Mouse (Mus musculus) cerebellum, postnatal 25 days (tissue): ENCODE measurements around the gene Serpini1.

ENCODE experiments used
- DNase-seq, 2 experiments: peaks; one replicate each; pipeline ENCODE4 v3.0.0; 2021; ENCODE audit warnings: mixed read lengths in 2 of 2

Serpini1 gene

GRCm38 (mm10) chr3:75557292-75557691 is at the start of gene Serpini1:
Serpini1 (plus strand) TSS chr3:75557547.
- peak; percentile 94 to 95 for DNase-seq

- DNase-seq: peak; percentile 9 to 53
Measured at GRCm38 (mm10) chr3:75517631-75518250, 39.6 kb upstream of the Serpini1 start.

- no peak for DNase-seq
Measured at GRCm38 (mm10) chr3:75521314-75521713, 36.0 kb upstream of the Serpini1 start.

- no peak for DNase-seq
Measured at GRCm38 (mm10) chr3:75522527-75522926, 34.8 kb upstream of the Serpini1 start.

GRCm38 (mm10) chr3:75531074-75531473 is 26.3 kb upstream of the Serpini1 start:
- DNase-seq: no peak

DNA sequence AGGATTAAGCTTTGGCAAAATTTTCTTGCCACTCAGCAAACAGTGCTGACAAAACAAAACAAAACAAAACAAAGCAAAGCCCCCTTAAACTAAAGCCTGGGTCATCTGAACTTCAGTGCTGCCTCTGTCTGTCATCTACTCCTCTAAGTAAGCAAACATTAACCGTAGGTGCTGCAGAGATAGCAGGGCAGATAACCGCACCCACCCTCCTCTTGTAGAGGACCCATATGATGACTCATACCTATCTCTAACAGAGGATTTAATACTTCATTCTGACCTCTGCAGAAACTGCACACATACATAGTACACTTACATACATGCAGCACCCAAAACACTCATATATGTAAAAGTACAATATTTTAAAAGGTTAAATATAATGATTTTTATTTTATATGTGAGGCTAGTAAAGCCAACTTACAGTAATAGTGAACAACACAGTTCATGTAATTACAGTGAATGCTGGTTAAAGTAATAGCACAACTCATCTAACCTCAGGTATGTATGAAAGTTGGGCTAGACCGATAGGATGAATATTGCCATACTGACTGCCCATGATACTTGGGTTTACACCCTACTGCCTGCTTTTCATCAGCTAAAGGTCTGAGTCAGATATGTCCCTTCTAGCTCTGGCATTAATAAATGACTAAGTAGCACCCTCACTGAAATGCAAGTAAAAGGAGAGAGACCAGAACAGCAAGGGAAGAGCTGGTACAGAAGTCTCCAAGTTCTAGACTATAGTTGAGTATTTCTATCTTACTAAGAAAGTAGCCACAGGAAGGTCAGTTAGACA is 23.1 kb upstream of the Serpini1 start:
- no peak for DNase-seq

GRCm38 (mm10) chr3:75541259-75541658 is 16.1 kb upstream of the Serpini1 start:
- DNase-seq: no peak

- no peak for DNase-seq
Measured at GRCm38 (mm10) chr3:75542852-75543251, 14.5 kb upstream of the Serpini1 start.

GRCm38 (mm10) chr3:75544287-75544686 is 13.1 kb upstream of the Serpini1 start:
- DNase-seq: no peak

GRCm38 (mm10) chr3:75551248-75551647 is 6.1 kb upstream of the Serpini1 start:
- peak in 1 of 2 experiments; percentile 3 for DNase-seq

DNA sequence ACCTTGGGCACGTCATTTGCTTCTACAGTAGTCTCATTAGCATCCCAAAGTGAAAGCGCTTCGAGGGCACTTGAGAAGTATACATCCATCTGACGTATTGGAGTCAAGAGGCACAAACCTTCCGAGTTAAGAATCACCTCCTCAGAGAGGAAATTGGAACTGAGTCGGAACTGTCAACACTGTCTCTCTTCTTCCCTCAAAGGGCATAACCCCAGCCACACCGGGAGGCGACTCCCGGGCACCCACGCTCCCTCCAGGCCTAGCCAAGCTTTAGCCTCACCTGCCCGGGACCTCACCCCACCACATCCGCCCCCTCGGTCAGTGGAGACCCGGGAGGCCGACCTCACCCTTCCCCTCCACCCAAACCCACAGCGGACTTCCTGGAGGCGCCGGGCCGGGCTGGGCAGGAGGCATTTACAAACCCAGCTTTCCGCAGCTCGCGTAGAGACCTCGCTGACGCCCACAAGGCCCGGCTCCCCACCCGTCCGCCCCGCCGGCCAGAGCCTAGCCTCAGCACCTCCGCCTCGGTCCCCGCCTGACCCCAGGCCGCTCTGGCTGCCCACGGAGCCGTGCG is 1.1 kb upstream of the Serpini1 start:
- DNase-seq: no peak

GRCm38 (mm10) chr3:75556695-75557291 is 554 bp upstream of the Serpini1 start, which contains the start of gene Pdcd10:
Pdcd10 (minus strand) TSS chr3:75556856.
- DNase-seq: peak; percentile 99 to 100

DNA sequence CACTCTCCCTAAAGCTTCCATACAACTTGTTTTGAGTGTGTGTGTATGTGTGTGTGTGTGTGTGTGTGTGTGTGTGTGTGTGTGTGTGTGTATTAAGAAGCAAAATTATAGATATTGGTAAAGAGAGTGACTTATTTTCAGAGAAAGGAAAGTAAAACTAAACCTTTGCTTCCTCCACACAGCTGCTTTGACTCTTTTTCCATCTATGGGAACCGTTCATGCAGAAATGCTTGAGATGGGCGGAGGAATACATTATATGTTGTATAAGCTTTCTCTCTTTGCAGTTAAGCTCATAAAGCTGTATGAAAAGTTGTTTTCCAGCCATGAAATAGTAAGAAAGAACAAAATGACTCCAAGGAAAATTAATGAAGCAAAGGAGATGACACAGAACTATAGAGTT is 16.7 kb downstream of the Serpini1 start:
- DNase-seq: no peak

- DNase-seq: no peak
Measured at GRCm38 (mm10) chr3:75575582-75575981, 18.2 kb downstream of the Serpini1 start.

DNA sequence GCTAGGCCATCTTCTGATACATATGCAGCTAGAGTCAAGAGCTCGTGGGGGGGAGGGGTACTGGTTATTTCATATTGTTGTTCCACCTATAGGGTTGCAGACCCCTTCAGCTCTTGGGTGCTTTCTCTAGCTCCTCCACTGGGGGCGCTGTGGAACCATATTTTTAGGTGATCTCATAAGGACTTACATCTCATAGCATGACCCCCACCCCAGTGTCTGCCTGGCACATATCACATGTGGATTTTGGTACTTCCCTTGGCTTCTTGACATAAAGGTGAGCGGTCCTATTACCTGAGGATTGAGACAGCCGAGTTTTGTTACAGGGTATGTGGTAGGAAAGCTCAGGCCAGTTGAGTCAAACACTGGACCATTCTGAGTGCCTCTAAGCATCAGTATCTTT is 22.0 kb downstream of the Serpini1 start:
- peak; percentile 21 to 44 for DNase-seq

DNA sequence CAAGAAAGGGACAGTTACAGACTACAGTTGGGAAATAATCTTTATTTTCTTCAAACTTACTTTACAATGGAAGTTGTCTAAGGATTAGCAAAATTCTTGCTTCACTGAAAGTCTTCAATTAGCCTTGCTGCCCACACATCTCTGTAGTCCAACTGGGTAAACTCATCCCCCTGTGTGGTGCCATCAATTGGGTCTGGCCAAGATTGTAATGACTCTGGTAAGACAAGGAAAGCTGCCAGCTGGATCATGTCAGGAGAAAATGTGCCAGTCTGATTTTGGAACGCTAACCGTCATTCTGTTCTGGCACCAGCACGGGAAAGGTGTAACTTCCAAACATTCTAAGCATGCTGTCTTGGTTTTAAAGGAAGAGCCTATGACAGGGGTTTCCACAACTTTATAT is 25.9 kb downstream of the Serpini1 start:
- DNase-seq: peak; percentile 80 to 83

- no peak for DNase-seq
Measured at GRCm38 (mm10) chr3:75584898-75585297, 27.6 kb downstream of the Serpini1 start.

DNA sequence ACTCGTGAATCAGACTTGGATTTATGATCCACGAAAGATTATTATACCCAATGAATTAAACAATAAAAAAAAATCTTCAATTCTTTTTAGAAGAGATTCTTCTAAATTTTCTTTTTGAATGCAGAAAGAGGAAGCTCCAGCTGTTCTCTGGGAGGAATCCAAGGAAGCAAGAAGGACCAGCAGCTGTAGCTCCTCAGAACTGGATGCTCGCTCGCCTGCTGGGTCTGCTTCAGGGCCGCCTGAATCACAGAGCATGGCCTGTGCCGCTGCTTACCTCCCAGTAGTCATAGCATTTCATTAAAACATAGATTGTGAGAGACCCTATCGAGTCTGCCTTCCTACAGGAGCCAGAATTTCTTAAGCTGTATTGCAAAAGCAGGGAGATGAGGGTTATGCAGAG is 53.7 kb downstream of the Serpini1 start:
- DNase-seq: no peak

DNA sequence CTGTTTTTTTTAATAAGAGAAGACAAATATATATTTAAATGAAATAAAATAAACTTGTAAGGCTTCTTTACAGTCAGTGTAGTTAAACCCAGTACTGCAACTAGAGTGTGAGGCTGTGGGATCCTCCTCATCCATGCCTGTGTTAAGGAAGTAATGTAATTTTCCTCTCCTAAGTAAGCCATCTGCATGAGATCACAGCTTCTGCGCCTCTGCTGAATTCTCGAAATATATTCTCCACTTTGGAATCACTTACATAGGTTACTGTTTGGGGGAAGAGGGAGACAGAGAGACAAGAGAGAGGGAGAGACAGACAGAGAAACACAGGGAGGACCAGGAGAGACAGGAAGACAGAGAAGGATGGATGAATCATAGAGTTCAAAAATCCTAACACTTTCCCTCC is 67.3 kb downstream of the Serpini1 start:
- DNase-seq: no peak

DNA sequence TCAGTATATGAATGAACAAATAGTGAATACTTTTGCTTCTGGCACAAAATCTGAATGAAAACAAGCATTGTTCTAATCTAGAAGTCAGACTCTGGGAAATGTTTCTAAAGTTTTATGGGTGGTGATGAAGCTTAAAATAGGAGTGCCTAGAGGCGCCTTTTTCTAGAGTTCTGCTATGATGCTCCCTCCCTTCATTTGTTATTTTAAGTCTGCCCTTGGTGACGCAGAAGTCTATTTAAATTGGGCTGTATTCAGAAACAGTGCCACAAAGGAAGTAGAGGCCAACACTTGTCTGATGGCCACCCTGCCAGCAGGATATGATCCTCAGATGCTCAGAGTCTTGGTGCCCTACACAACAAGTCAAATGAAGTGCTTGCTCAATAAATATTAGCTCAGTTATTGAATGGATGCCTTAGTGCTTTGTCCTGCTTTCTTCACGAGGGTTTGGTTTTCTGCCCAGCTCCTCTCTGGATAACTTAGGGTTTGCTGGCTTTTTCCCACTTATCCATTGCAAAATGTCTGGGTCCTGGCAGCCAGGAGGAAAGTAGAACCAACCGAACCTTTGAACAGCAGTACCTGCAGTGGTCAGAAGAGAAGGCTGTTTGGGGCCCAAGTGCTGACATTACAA is 73.8 kb downstream of the Serpini1 start:
- DNase-seq: no peak

DNA sequence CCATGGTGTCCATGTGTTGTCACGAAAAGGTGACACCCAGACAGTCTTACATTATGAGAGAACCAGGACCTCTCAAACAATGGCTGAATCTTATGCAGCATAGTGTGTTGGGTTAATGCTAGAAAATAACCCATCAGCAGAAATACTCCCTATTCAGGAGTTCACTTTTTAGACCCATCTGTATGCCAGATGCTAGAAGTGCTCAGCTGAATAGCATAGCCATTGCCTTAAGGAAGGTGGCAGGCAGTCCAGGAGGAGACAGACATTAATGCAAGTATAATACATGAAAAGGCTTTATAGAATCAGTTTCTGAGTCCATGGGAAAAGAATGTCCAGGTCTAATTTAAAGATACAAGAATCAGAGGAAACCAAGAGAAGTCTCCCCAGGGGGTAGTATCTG is 75.9 kb downstream of the Serpini1 start:
- DNase-seq: no peak

DNA sequence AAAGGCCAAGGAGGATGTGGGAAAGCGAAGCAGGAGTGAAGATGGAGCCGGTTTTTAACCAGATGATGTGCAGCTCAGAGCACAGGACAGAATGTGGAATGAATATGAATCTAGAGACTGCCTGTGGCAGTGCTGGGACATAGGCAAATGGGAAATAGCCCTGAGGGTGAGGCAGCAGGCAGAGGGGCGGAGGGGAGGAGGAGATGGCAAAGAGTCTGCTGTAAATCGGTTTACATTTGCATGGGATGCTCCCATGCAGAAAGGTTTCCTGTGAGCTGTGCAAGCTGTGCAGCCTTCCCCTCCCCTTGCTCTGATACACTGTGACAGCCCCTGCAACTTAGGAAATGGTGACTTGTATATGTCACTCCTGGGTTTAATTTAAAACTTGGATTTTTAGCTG is 76.3 kb downstream of the Serpini1 start:
- no peak for DNase-seq

DNA sequence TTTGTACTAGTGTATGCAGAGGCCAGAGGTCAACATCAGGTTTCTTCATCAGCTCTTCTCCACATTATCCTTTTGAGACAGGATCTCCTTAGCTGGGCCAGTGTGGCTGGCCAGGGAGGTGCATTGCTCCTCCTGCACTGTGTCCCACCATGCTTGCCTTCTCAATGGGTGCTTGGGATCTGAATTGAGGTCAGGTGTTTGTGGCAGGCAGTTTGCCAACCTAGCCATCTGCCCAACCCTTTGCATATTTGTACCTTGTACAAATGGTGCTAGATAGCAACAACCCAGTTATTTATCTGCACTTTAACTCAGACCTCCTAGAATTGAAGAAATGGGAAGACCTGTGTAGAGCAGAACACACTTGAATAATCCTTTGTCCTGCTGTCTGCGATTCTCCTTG is 78.3 kb downstream of the Serpini1 start:
- DNase-seq: peak; percentile 81 to 87
